Comparison of ENCODE assay signal across 8 mouse cellular contexts in genomic region chr3:97928968-97929858, GRCm38 (mm10). TPM values are rescaled to one million over a fixed set of nuclear protein-coding genes. Genes with fewer than 3 reads are reported as not detected.
DNase-seq lines count a peak whose midpoint lies in the region; ATAC-seq lines count a peak whose summit lies in the region.

No protein-coding gene starts in this region.

- no peak overlapping the region for H3K4me2 ChIP-seq in embryonic facial prominence, embryonic 14.5 days (ENCODE audit: low read depth, low read length)
- H3K4me2 ChIP-seq in heart, embryonic 14.5 days (ENCODE audit: low read length): no peak overlapping the region
- no peak overlapping the region for H3K4me2 ChIP-seq in liver, embryonic 11.5 days

- 53% methylated on average over 9 of the region's 9 CpGs for WGBS in embryonic facial prominence, embryonic 14.5 days
- WGBS in heart, embryonic 14.5 days: 52% methylated on average over 9 of the region's 9 CpGs
- WGBS in liver, embryonic 11.5 days: 53% methylated on average over 9 of the region's 9 CpGs

- no peak overlapping the region for H3K27ac ChIP-seq in embryonic facial prominence, embryonic 14.5 days (replicated peaks; ENCODE audit: low read depth, low read length)
- no peak overlapping the region for H3K27ac ChIP-seq in heart, embryonic 14.5 days (replicated peaks in 1 of 2; ENCODE audit: control insufficient read depth in 1 of 2, insufficient read depth in 1 of 2, low read depth in 2 of 2, low read length in 2 of 2)
- no peak overlapping the region for H3K27ac ChIP-seq in liver, embryonic 11.5 days (ENCODE audit: low read depth, low read length)

- H3K27me3 ChIP-seq in embryonic facial prominence, embryonic 14.5 days (replicated peaks; ENCODE audit: control insufficient read depth, insufficient read depth, low read length): no peaks in the 10 kb centered on the region
- H3K27me3 ChIP-seq in heart, embryonic 14.5 days (ENCODE audit: control insufficient read depth, insufficient read depth, low read length): no peaks in the 10 kb centered on the region
- no peaks in the 10 kb centered on the region for H3K27me3 ChIP-seq in liver, embryonic 11.5 days (replicated peaks; ENCODE audit: control insufficient read depth, insufficient read depth, low read length)

- H3K4me1 ChIP-seq in embryonic facial prominence, embryonic 14.5 days (ENCODE audit: control insufficient read depth, insufficient read depth, low read length): peaks cover 33% of the 10 kb centered on the region
- H3K4me1 ChIP-seq in heart, embryonic 14.5 days (ENCODE audit: control insufficient read depth in 2 of 2, insufficient read depth in 2 of 2, low read length in 2 of 2): peaks cover 6 to 16% of the 10 kb centered on the region in 2 experiments; a peak in 3 of 4 replicates
- peaks cover 32% of the 10 kb centered on the region for H3K4me1 ChIP-seq in liver, embryonic 11.5 days (replicated peaks; ENCODE audit: control insufficient read depth, insufficient read depth, low read length)

- H3K9ac ChIP-seq in embryonic facial prominence, embryonic 14.5 days (ENCODE audit: low read depth, low read length): no peak overlapping the region
- H3K9ac ChIP-seq in heart, embryonic 14.5 days (ENCODE audit: low read length): no peak overlapping the region
- H3K9ac ChIP-seq in liver, embryonic 11.5 days (ENCODE audit: low read depth, low read length): no peak overlapping the region

- no peak overlapping the region for H3K4me3 ChIP-seq in embryonic facial prominence, embryonic 14.5 days (ENCODE audit: low read depth, low read length)
- H3K4me3 ChIP-seq in heart, embryonic 14.5 days (ENCODE audit: control insufficient read depth in 1 of 2, insufficient read depth in 1 of 2, low read depth in 1 of 2, low read length in 2 of 2): no peak overlapping the region
- H3K4me3 ChIP-seq in liver, embryonic 11.5 days (ENCODE audit: low read depth, low read length): no peak overlapping the region

- H3K36me3 ChIP-seq in embryonic facial prominence, embryonic 14.5 days (ENCODE audit: control insufficient read depth, insufficient read depth, low read length): no peaks in the 10 kb centered on the region
- H3K36me3 ChIP-seq in heart, embryonic 14.5 days (ENCODE audit: control insufficient read depth, insufficient read depth, low read length): peaks cover 2% of the 10 kb centered on the region; the same call in 1 of the 2 replicates
- no peaks in the 10 kb centered on the region; the same call in 1 of the 2 replicates for H3K36me3 ChIP-seq in liver, embryonic 11.5 days (ENCODE audit: control insufficient read depth, insufficient read depth, low read length)

- peak; percentile 90 for DNase-seq in 416B (ENCODE audit: low read depth)
- peak; percentile 41 for DNase-seq in adrenal gland, adult 8-10 months
- DNase-seq in embryonic facial prominence, embryonic 14.5 days (ENCODE audit: low spot score): peak; percentile 92
- DNase-seq in kidney, postnatal 14 days: peak; percentile 85
- DNase-seq in liver, embryonic 11.5 days (ENCODE audit: low spot score): peak; percentile 70
- peak; percentile 56 to 67 for DNase-seq in monocyte, adult 2 months (ENCODE audit: low read depth in 1 of 2, low spot score in 2 of 2)
- peak; percentile 48 to 75 for DNase-seq in spleen, postnatal 14 days (ENCODE audit: low spot score in 2 of 2)

- ATAC-seq in embryonic facial prominence, embryonic 14.5 days (ENCODE audit: low read depth): peak; percentile 67
- 0 out of 2 replicates have a peak, but pooled peaks have one; percentile 25 for ATAC-seq in heart, embryonic 14.5 days (ENCODE audit: insufficient number of reproducible peaks, insufficient read depth, low FRiP score, low read depth)
- peak; percentile 53 for ATAC-seq in liver, embryonic 11.5 days (replicated peaks; ENCODE audit: low FRiP score)

- no peaks in the 10 kb centered on the region for H3K9me3 ChIP-seq in embryonic facial prominence, embryonic 14.5 days (ENCODE audit: control insufficient read depth, low read length)
- H3K9me3 ChIP-seq in heart, embryonic 14.5 days (ENCODE audit: control insufficient read depth, low read length): no peaks in the 10 kb centered on the region
- no peaks in the 10 kb centered on the region for H3K9me3 ChIP-seq in liver, embryonic 11.5 days (ENCODE audit: control insufficient read depth, low read length)

RNA-seq across cellular contexts. Expression of gene Sec22b, which starts 28.2 kb away (rescaled TPM):
- total RNA-seq in adrenal gland, adult 8-10 months (2022): 100 to 1,000 TPM; 102 to 214 (median 143) TPM
- polyA plus RNA-seq in embryonic facial prominence, embryonic 14.5 days (2014; fragmentation: Nextera tagmentation; extraction: Ambion mirVana): 187 and 194 TPM in 2 replicates
- 131 and 136 TPM in 2 replicates for polyA plus RNA-seq in heart, embryonic 14.5 days (2014; fragmentation: Nextera tagmentation; extraction: Ambion mirVana)
- 109 and 113 TPM in 2 replicates for polyA plus RNA-seq in liver, embryonic 11.5 days (2014; fragmentation: Nextera tagmentation; extraction: Ambion mirVana)

RNA-seq across cellular contexts. Expression of gene Pde4dip, which starts 40.7 kb away (rescaled TPM):
- total RNA-seq in adrenal gland, adult 8-10 months (2022): 10 to 100 TPM; 24.3 to 30.4 (median 27.8) TPM
- polyA plus RNA-seq in embryonic facial prominence, embryonic 14.5 days (2014; fragmentation: Nextera tagmentation; extraction: Ambion mirVana): 48.5 and 64.6 TPM in 2 replicates
- polyA plus RNA-seq in heart, embryonic 14.5 days (2014; fragmentation: Nextera tagmentation; extraction: Ambion mirVana): 99.4 and 112 TPM in 2 replicates
- polyA plus RNA-seq in liver, embryonic 11.5 days (2014; fragmentation: Nextera tagmentation; extraction: Ambion mirVana): 16.8 and 16.9 TPM in 2 replicates

Comparison
In these comparisons a context has a peak if more than half of its experiments do, and no peak if none do; other contexts are left out.
1. DNase-seq: peak in every context shown above with its lines; median percentile 92 in embryonic facial prominence, embryonic 14.5 days; 90 in 416B; 85 in kidney, postnatal 14 days; 70 in liver, embryonic 11.5 days; 62 in monocyte, adult 2 months; 62 in spleen, postnatal 14 days; 41 in adrenal gland, adult 8-10 months.